Mouse (Mus musculus): ENCODE measurements around the gene Xdh.

The Xdh gene

DNA sequence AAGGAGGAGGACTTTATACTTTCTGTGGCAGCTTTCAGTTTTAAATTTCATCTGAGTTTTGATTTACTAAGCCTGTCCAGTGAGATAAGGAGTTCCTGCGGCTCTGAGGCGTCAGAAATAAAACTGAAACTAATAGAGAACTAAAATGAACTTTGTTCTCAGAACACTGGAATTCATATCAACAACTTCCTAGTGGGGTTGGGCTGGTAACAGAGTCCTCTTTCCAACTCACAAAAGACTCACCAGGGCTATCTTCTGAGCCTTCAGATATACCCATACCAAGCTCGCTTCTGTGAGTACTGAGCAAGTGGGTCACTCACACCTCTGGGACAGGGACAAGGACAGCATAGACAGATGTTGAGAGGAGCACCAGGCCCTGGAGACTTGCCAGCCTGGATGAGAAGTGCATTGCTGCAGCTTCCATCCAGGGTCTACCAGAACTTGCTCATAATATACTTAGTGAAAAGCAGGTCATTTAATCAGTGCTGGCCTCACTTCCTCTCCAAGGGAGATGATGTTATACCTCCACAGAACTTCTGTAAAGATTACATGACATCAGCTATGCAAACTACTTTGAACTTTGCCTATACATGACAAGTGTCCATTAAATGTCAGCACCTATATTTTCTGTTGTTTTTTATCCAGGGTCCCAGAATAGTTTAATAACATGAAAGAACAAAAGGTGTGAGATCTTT, 7.6 kb downstream of the Xdh start:
- DNase-seq (ENCODE audit: low spot score in 2 of 2): no peak

DNA sequence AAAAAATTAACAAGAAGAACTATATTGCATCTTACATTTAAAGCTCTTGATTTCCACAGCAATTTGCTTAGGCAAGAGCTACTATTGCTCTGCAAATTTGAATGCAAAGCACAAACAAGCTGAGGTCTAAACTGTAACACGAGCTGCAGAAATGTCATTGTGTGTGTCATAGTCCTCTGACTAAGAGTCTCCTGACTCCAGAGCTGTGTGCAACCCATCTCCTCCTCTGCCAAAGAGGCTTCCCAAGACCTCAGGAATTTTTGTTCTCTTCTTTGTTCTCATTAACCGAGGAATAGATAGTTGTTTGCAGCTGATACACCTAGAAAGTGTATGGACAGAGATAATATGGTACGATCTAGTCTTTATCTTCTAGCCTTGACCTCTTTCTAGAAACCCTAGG, 8.2 kb downstream of the Xdh start:
- no peak for DNase-seq (ENCODE audit: low spot score in 2 of 2)

DNA sequence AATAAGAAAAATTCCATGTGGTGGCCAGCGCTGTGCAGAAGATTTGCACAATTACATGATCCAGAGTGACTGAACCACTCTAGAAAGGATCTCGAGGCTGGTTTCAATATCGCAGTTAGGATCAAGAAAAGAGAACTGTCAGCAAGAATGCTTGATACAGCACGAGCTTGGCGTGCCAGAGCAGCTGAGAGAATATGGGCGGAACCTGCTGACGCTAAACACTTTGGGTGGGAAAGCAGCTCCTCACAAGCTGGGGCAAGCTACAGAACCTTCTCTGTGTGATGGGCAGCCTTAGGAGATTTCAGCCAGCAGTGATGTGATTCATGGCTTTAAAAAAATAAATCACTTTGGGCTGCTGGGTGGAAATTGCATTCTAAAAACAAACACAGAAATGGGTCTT, 12.9 kb downstream of the Xdh start:
- DNase-seq (ENCODE audit: low spot score in 2 of 2): no peak

DNA sequence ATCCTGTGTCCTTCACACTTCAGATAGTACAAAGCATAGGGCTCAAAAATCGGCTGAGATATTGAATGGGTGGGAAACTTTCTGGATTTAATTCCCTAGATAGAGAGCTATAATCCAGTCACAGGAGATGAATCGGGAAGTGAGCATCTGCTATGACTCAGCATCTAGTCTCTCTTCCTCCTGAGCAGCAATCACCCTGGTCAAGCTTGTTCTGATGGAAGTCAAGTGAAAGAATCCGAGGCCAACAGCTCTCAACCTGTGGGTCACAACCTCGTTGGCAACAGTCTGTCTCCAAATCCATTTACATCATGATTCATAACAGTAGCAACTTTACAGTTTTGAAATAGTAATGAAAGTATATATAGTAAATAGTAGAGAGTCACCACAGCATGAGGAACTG, 14.8 kb downstream of the Xdh start:
- DNase-seq (ENCODE audit: low spot score in 2 of 2): no peak

DNA sequence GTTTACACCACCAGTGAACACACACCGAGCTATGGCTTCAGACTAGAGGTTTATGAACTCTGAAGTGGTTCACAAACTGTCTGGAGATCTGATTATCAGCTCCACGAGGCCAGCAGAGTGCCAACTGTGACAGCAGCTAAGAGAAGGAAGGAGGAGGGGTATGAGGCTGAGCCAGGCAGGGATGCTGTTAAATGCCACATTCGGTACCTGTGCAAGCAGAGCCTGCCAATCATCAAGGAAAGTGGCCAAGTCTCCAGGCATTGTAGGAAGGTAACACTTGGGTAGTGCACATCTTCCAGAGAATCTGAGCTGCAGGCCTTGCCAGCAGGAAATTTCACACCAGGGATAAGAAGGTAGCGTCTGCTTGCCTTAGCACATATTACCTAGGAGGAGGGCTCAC, 15.7 kb downstream of the Xdh start:
- no peak for DNase-seq (ENCODE audit: low spot score in 2 of 2)

DNA sequence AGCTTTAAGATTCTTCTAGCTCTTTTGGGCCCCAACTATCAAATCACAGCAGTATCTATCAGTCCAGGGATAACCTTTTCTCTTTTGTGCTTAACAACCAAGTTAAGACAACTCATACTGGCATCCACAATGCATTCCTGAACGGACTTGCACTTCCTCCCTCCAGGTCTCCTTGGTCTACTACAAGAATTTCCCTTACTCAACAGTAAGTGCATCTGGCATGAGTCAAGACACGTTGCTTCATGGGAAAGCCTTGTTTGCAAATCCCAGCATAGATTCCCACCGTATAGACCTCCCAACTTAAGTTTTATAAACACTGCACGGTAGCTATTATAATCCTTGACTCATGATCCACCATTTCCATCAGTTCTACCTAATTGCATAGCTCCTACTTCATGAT, 16.4 kb downstream of the Xdh start:
- no peak for DNase-seq (ENCODE audit: low spot score in 2 of 2)

DNA sequence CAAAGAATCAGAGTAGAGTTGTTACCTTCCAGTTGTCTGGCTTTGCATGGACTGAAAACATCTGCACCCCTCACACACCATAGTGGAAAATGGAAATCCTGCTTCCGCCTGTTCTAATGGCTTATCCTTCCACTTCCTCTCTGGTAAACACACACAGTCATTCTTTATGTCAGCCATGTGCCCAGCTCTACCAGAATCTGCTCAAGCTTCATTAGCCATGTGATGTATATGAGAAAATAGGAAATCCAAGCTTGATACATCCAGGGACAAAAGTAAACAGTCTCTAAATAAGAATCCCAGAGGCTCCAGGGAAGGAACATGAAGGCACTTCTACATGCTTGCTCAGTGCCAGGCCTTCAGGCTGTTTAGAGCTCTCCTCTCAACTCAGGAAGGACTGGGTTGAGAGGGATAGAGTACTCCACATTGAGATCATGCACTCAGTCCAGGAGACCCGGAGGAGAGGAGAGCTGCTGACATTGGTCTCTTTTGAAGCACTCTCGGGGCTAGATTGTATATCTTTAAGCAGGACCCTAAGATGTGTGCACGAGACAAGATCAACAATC, 17.4 kb downstream of the Xdh start:
- no peak for DNase-seq (ENCODE audit: low spot score in 2 of 2)

DNA sequence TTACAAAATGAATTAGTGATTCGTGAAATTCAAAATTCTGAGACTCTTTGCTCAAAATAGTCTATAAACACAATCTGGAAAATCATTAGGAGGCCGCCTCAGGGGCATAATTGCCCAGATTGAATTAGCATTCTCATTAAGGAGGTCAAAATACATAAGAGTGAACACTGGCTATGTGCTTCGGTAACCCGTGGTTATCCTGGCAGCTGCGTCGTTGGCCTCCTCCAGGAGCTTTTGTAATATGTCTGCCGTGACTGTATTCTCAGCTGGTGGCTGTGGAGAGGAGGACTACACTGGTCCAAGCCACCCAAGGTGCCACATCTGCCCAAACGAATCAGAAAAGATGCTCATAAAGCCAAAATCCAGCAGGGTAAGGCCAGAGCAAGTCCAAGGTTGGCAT, 30.5 kb downstream of the Xdh start:
- DNase-seq (ENCODE audit: low spot score in 2 of 2): no peak

DNA sequence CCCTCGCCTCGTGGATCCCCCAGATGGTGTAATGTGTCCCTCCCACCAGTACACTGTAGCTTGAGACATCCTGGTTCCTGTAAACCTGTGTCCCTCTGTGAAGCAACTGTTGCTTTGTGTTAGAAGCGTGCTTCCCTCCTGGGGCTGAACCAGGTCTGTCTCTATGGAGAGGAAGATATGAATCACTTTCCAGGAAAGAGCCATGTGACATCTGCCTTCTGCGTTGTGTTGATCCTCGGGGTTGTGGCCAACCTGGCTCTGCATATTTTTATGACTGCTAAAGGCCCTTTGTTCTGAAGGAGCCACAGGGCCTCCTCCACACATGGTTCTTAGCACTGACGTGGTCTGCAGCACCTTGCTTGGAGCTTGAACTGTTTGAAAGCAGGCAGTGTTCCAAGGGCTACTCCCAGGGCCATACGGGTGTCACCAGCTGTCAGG, 31.0 kb downstream of the Xdh start:
- DNase-seq (ENCODE audit: low spot score in 2 of 2): no peak

DNA sequence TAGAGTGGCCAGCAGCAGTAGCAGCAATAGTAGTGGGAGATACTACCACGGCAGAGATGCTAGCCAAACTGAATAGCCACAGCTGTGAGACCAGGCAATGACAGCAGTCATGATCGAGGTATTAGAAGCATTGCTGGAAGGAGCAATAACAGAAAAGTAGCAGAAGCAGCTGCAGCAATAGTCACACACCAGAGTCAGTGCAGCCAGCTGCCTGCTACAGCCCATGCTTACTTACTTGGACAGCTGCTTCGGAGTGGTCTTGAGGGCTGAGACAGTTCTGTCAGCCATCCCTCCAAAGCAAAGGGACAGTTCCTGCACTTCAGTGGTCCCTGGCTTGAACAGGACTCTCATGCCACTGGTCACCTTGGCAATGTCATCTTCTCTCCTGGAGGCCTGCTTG, 31.9 kb downstream of the Xdh start:
- no peak for DNase-seq (ENCODE audit: low spot score in 2 of 2)

DNA sequence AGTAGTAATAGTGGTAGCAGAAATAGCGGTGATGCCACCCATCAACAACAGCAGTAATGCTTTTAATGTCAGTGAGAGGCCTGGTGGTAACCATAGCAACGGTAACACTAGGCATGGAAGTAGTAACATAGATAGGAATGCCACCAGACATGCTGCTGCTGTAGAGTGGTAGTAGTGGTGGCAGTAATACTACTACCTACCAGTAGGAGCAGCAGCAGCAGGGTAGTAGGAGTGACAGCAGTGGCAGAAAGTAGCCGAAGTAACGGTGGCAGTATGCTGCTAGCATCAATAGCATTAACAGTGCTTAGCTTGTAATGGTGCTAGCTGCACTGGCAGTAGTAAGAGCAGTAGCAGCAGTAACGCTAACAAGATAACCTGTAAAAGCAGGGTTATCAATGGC, 32.3 kb downstream of the Xdh start:
- no peak for DNase-seq (ENCODE audit: low spot score in 2 of 2)

DNA sequence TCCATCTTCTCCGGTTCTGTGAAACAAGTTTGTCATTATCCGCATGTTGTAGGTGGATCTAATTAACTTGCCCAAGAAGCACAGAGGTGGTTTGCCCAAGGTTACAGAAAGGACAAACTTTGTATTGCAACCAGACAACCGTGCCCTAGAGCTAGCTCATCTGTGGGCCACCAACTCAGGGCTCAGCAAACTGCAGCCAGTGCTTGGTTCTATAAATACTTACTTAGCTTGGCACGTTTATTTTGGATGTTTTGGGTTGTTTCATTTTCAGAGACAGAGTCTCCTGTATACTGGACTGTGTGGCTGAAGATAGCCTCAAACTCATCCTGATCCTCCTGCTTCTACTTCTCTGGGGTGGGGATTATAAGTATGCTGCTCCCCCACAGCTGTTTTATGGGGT, 35.3 kb downstream of the Xdh start:
- DNase-seq (ENCODE audit: low spot score in 2 of 2): no peak

DNA sequence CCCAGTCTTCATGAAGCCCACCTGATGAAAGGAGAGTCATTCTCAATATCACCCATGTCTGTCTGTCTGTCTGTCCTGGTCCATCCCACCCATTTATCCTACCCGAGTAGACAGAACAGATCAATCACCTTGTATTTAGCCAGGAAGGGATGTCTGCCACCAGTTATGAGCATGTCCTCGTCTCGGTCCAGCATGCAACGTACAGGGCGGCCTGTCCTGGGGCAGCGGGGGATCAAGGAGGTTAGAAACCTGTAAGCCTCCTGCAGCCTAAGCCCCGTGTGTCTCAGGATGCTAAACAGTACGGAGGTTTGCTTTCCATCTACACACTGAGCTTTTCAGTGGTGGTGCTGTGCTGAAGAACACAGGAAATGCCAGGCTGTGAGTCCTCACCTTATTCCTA, 43.9 kb downstream of the Xdh start:
- DNase-seq (ENCODE audit: low spot score in 2 of 2): no peak

DNA sequence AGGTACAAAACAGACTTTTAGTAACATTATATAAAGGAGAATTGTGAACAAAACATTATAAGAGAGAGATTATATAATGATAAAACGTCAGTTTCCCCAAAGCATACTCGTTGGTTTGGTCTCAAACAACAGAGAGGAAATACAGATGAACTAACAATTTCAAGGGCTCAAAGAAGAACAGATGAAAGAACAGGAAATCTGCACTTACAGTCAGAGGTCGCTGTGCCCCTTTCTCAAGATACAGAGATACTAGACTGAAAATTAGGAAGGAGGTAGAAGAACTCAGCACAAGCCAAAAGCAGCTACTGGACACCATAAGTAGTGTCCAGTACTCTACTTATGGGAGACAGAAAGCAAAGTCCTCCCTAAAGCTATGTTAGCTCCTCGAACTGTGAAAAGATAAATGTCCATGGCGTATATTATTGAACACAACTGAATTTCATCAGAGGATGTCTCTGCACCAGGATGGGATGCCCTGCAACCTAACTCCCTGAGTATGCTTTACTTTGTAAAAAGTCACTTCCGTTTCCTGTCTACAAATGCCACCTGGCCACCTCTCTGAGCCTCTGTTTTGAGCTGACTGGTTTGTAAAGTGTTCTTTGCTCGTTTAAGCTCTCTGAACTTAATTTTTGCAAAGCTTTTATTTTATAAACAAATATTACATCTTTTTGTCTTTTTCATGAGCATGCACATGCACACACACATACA, 44.8 kb downstream of the Xdh start:
- no peak for DNase-seq (ENCODE audit: low spot score in 2 of 2)

DNA sequence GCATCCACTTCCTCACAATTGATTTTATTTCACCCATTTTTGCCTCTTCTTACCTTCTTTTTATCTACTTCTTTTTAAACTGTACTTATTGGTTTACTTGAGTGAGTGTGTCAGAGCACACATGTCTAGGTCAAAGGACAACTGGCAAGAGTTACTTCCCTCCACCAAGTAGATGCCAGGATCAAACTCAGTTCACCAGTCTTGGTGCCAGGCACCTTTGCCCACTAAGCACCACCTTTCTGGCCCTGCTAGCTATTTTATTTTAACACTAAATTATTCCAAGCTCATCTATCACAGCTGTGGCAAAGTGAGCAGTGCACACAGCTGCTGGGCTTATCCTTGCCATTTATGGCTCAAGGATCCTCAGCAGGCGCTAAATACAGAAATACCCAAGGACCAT, 46.9 kb downstream of the Xdh start:
- DNase-seq (ENCODE audit: low spot score in 2 of 2): no peak

DNA sequence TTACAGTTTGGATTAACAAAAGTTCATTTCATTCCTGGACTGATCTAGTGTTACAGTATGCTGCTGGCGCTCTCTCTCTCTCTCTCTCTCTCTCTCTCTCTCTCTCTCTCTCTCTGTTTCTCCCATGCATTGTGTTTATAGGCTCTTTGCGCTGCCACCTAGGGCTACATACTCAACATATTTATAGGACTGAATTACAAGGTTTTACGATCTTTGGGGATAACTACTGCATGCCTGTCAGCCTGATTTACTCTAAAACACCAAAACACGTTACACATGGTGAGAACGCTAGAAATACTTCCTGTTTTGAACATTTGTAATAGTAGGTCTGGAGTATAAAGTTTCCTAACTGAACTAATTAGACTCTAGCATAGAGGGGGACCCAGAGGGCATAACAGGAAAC, 47.8 kb downstream of the Xdh start:
- no peak for DNase-seq (ENCODE audit: low spot score in 2 of 2)

DNA sequence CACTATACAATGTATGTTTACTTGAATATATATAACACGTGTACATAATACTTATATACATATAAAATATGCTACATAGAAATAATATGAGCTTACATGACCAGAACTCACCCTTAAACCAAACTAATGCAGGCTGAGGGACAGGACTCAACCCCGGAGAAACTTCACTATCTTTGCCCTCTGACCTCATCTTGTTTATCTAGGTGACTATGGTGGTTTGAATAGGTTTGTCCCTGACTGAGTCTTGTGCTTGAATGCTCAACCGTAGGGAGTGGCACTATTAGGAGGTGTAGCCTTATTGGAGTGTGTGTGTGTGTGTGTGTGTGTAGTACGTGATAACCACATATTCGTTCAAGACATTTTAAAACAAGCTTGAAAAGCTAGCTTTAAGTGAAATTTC, 55.6 kb downstream of the Xdh start:
- no peak for DNase-seq (ENCODE audit: low spot score in 2 of 2)

DNA sequence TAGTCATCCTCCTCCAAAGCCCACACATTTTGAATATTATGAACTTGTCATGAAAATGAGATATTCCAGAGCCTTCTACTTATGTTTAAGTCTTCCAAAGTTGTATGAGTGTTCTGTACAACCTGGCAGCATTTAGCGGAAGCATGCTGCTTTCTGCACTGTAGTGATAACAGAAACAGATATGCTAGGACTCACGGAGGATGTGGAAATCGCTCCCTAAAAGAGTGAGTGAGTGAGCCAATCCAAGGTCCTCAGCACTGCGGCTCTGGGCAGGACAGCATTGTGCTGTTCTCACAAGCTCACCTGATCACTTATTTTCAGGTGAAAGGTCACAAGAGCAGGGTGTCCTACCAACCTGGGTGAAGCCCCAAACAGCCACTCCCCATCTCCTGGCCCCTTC, 56.2 kb downstream of the Xdh start:
- DNase-seq (ENCODE audit: low spot score in 2 of 2): no peak

DNA sequence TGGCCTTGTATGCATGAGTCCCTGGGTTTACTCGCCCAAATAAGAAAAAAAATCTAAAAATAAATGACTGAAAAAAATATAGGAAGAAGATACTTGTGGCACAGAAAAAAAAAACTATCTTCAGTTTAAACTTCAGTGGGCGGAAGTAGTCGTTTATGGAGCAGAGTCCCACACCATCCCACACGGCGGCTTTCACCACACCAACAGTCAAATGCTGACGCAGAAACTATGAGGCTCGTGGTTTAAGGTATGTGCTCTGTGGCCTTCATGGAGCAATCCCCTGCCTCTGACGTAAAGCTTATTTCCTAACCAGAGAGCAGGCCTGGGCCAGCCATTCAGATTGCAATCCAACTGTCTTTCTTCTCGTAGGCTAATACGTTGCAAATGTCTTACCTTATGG, 56.8 kb downstream of the Xdh start:
- DNase-seq (ENCODE audit: low spot score in 2 of 2): no peak

DNA sequence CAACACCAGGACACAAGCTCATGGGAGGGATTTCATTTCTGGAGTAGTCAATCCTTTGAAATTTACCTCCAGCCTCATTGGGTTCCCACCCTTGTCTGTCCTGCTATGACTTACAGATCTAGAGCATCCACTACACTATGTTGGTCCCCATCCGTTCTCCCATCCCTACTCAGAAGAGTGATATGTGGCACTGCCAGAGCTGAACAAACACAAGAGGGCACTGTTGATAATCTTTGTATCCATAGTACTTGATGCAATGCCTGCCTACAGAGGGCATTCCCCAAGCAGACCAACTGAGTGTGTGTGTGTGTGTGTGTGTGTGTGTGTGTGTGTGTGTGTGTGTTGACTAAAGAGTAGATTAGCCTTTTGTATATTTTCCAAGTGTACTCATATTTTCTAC, 58.4 kb downstream of the Xdh start:
- DNase-seq (ENCODE audit: low spot score in 2 of 2): no peak

DNA sequence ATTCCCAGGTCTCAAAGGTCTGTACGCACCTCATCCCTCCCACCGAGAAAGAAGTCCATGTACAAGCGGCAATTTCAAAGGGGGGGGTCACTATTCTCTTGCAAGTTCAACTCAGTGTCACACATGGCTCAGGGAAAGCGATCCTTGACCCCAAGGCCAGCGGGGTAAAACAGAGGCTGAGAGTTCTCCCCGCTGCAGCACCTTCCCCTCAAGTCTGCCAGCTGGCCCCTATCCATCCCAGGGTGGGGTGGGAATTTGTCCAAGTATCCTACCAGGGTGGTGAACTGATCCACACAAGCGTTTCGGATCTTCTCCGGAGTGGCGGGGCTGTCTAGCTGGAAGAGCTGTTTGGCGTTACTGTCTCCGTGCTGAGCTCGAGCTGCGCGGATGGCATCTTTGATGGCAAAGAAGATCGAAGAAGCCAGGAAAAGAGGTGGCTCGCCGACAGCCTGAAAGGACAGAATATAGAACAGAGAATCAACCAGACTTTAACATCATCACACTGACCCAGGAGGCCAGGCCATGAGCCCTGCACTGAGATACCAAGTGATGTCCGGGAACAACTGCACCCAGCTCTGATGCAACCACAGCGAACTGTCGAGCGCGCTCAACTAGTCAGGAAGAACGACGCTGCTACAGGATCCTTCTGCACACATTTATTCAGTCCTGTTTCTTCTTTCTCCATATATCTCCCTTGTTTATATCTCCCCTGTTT, 63.8 kb downstream of the Xdh start:
- DNase-seq (ENCODE audit: low spot score in 2 of 2): no peak

DNA sequence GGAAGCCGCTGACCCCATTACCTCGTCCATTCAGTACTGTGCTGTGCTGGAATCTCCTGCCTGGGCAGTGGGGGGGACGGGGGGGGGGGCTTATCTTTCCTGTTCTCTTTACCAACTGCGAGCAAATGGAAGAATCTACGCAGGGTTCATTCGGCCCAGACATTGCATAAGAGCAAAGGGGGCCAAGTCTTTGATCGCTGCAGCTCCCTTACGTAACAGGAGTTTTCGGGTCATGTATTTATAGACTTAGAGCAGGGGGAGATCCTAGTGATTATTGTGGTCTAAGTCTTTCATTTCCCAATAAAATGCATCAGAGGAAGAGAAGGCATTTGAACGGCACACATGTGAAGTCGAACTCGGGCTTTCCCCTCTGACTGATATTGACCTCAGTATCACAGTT, 66.7 kb downstream of the Xdh start:
- no peak for DNase-seq (ENCODE audit: low spot score in 2 of 2)

DNA sequence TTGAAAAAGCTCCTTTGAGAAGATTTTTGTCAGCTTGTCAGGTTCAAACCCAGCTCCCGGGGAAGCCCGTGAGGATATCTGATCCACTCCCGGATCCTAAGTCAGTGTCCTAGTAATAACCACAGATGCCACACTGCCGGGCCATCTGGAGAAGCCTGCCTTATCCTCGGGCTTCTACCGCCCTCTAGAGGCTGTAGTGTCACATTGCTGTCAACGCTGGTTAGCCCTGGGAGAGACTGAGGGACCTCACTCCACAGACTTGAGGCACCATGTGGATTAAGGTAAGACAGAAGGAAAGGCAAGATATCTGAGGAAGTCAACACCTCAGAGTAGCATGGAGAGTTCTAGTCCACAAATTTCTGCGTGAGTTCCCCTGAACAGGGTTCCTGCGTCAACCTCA, 67.8 kb downstream of the Xdh start:
- DNase-seq (ENCODE audit: low spot score in 2 of 2): peak; percentile 45 to 57

Data from right cerebral cortex, postnatal 36 days (tissue).